Mouse (Mus musculus): Measurements from ENCODE around the gene Secisbp2l.

GRCm38 (mm10) chr2:125784392-125784791, 1.7 kb upstream of the Secisbp2l start:
- no peak for TF ChIP-seq CTCF (IDR thresholded peaks at IDR 0.05)
- TF ChIP-seq EP300 (IDR thresholded peaks at IDR 0.05): no peak

Measured in lung, postnatal 0 days (tissue).